ENCODE assay signal across 8 mouse cellular contexts in genomic region chr12:110590804-110591259, GRCm38 (mm10). TPM values are rescaled to one million over a fixed set of nuclear protein-coding genes. Genes with fewer than 3 reads are reported as not detected.
A peak's percentile ranks its signal among the peaks of the same experiment; 100 is the strongest.
DNase-seq lines count a peak whose midpoint lies in the region; ATAC-seq lines count a peak whose summit lies in the region.

No protein-coding gene starts in this region.

- peak overlapping the region; percentile 94 for H3K9ac ChIP-seq in kidney, embryonic 15.5 days
- H3K9ac ChIP-seq in hindbrain, embryonic 15.5 days: peak overlapping the region; percentile 94
- H3K9ac ChIP-seq in midbrain, embryonic 16.5 days (ENCODE audit: low read depth, low read length): peak overlapping the region; percentile 83

- H3K27me3 ChIP-seq in kidney, embryonic 15.5 days: no peaks in the 10 kb centered on the region
- no peaks in the 10 kb centered on the region for H3K27me3 ChIP-seq in hindbrain, embryonic 15.5 days
- no peaks in the 10 kb centered on the region for H3K27me3 ChIP-seq in midbrain, embryonic 16.5 days (ENCODE audit: control insufficient read depth, insufficient read depth, low read depth, low read length)

- no peak for ATAC-seq in kidney, embryonic 15.5 days (replicated peaks; ENCODE audit: low FRiP score)
- ATAC-seq in hindbrain, embryonic 15.5 days (ENCODE audit: low FRiP score, low read depth): no peak; the same call in 1 of the 2 replicates
- ATAC-seq in midbrain, embryonic 16.5 days: no peak; the same call in 1 of the 2 replicates

- no peak for DNase-seq in kidney, postnatal 4 days
- no peak for DNase-seq in gastrocnemius, postnatal 25 days
- DNase-seq in adrenal gland, adult 2 months: no peak
- DNase-seq in kidney, adult 8-10 months: no peak

- peaks cover 22% of the 10 kb centered on the region for H3K4me1 ChIP-seq in kidney, embryonic 15.5 days
- 0 out of 2 replicates have a peak, but pooled peaks cover 4% of the 10 kb centered on the region for H3K4me1 ChIP-seq in brown adipose tissue, adult 24 weeks (ENCODE audit: control insufficient read depth, insufficient read depth, insufficient read length, low read length)
- H3K4me1 ChIP-seq in hindbrain, embryonic 15.5 days (replicated peaks): peaks cover 21% of the 10 kb centered on the region
- H3K4me1 ChIP-seq in midbrain, embryonic 16.5 days (ENCODE audit: control insufficient read depth, insufficient read depth, low read length): peaks cover 15% of the 10 kb centered on the region

- WGBS in kidney, embryonic 15.5 days: 1% methylated on average over 15 of the region's 15 CpGs
- WGBS in hindbrain, embryonic 15.5 days: under 1% methylated on average over 15 of the region's 15 CpGs
- WGBS in midbrain, embryonic 16.5 days: 2% methylated on average over 15 of the region's 15 CpGs

- H3K4me2 ChIP-seq in kidney, embryonic 15.5 days: peak overlapping the region; percentile 95
- peak overlapping the region; percentile 97 for H3K4me2 ChIP-seq in hindbrain, embryonic 15.5 days
- peak overlapping the region; percentile 72 for H3K4me2 ChIP-seq in midbrain, embryonic 16.5 days (ENCODE audit: low read length)

- peak overlapping the region; percentile 95 for H3K27ac ChIP-seq in kidney, embryonic 15.5 days
- H3K27ac ChIP-seq in brown adipose tissue, adult 24 weeks (replicated peaks; ENCODE audit: low read depth, low read length): peak overlapping the region; percentile 78
- peak overlapping the region; percentile 99 for H3K27ac ChIP-seq in hindbrain, embryonic 15.5 days (replicated peaks)
- H3K27ac ChIP-seq in midbrain, embryonic 16.5 days (ENCODE audit: low read length): peak overlapping the region; percentile 97

- no peaks in the 10 kb centered on the region for H3K36me3 ChIP-seq in kidney, embryonic 15.5 days
- no peaks in the 10 kb centered on the region for H3K36me3 ChIP-seq in hindbrain, embryonic 15.5 days
- H3K36me3 ChIP-seq in midbrain, embryonic 16.5 days (ENCODE audit: control insufficient read depth, insufficient read depth, low read length): no peaks in the 10 kb centered on the region

- no peaks in the 10 kb centered on the region for H3K9me3 ChIP-seq in kidney, embryonic 15.5 days (replicated peaks)
- no peaks in the 10 kb centered on the region for H3K9me3 ChIP-seq in hindbrain, embryonic 15.5 days
- no peaks in the 10 kb centered on the region for H3K9me3 ChIP-seq in midbrain, embryonic 16.5 days (replicated peaks; ENCODE audit: control insufficient read depth, low read length, poor library complexity, severe bottlenecking)

- H3K4me3 ChIP-seq in kidney, embryonic 15.5 days (replicated peaks): peak overlapping the region; percentile 91
- peak overlapping the region; percentile 79 for H3K4me3 ChIP-seq in brown adipose tissue, adult 24 weeks (ENCODE audit: insufficient read depth, low read depth, low read length)
- peak overlapping the region; percentile 95 for H3K4me3 ChIP-seq in hindbrain, embryonic 15.5 days
- H3K4me3 ChIP-seq in midbrain, embryonic 16.5 days (ENCODE audit: low read depth, low read length): peak overlapping the region; percentile 80

RNA-seq across cellular contexts. Expression of gene Dync1h1, which starts 10.4 kb away (rescaled TPM):
- 38.6 and 52.4 TPM in 2 replicates for polyA plus RNA-seq in kidney, embryonic 15.5 days (2015; fragmentation: Nextera tagmentation; extraction: Ambion mirVana)
- 27.5 and 31.3 TPM in 2 replicates for polyA plus RNA-seq in brown adipose tissue, adult 24 weeks (2012; ENCODE audit: insufficient read depth, insufficient read length, missing spikeins)
- 88.1 and 92.9 TPM in 2 replicates for polyA plus RNA-seq in hindbrain, embryonic 15.5 days (2015; fragmentation: Nextera tagmentation; extraction: Ambion mirVana)
- polyA plus RNA-seq in midbrain, embryonic 16.5 days (2015; fragmentation: Nextera tagmentation; extraction: Ambion mirVana): 88.0 and 91.3 TPM in 2 replicates
- total RNA-seq in gastrocnemius, postnatal 25 days (2021): 10 to 100 TPM; 63.4 to 65.5 TPM
- 100 to 1,000 TPM; 113 to 176 TPM for total RNA-seq in adrenal gland, adult 2 months (2021)
- 213 and 269 TPM in 2 replicates for polyA plus RNA-seq in adrenal gland, adult 2 months (2012; rRNA removed)
